Mouse (Mus musculus): ENCODE results near the gene Sprr2h. TPM values are rescaled to one million over a fixed set of nuclear protein-coding genes. Genes with fewer than 3 reads are reported as not detected.

The Sprr2h gene
- polyA plus RNA-seq, 1 experiment from 2014 or later, result not detected

Other genes with a start within 250 kb of the Sprr2h start
- not detected in 2 replicates for gene Lelp1, start 242.9 kb upstream of the Sprr2h start, polyA plus RNA-seq (2016; fragmentation: Nextera tagmentation; extraction: Ambion mirVana)
- gene Sprr2a1, start 169.9 kb upstream of the Sprr2h start, polyA plus RNA-seq (2016; fragmentation: Nextera tagmentation; extraction: Ambion mirVana), result not detected in 2 replicates
- gene Sprr2a2, start 169.8 kb upstream of the Sprr2h start, polyA plus RNA-seq (2016; fragmentation: Nextera tagmentation; extraction: Ambion mirVana), result 1.4 TPM in 1 of 2 replicates, not detected in the other
- gene Sprr2a3, start 100.3 kb upstream of the Sprr2h start, polyA plus RNA-seq (2016; fragmentation: Nextera tagmentation; extraction: Ambion mirVana), result not detected in 2 replicates
- gene Sprr2b, start 69.1 kb upstream of the Sprr2h start, polyA plus RNA-seq (2016; fragmentation: Nextera tagmentation; extraction: Ambion mirVana), result 0.25 TPM in 1 of 2 replicates, not detected in the other
- not detected in 2 replicates for gene Sprr2d, start 46.5 kb upstream of the Sprr2h start, polyA plus RNA-seq (2016; fragmentation: Nextera tagmentation; extraction: Ambion mirVana)
- gene Sprr2e, start 33.5 kb upstream of the Sprr2h start, polyA plus RNA-seq (2016; fragmentation: Nextera tagmentation; extraction: Ambion mirVana), result not detected in 2 replicates
- not detected in 2 replicates for gene Sprr2f, start 20.5 kb upstream of the Sprr2h start, polyA plus RNA-seq (2016; fragmentation: Nextera tagmentation; extraction: Ambion mirVana)
- not detected in 2 replicates for gene Sprr2i, start 22.3 kb downstream of the Sprr2h start, polyA plus RNA-seq (2016; fragmentation: Nextera tagmentation; extraction: Ambion mirVana)
- not detected in 2 replicates for gene Sprr2j-ps, start 32.4 kb downstream of the Sprr2h start, polyA plus RNA-seq (2016; fragmentation: Nextera tagmentation; extraction: Ambion mirVana)
- gene Gm9774, start 43.7 kb downstream of the Sprr2h start, polyA plus RNA-seq (2016; fragmentation: Nextera tagmentation; extraction: Ambion mirVana), result 7.4 and 8.9 TPM in 2 replicates
- not detected in 2 replicates for gene Sprr2k, start 46.9 kb downstream of the Sprr2h start, polyA plus RNA-seq (2016; fragmentation: Nextera tagmentation; extraction: Ambion mirVana)
- gene Sprr1b, start 53.1 kb downstream of the Sprr2h start, polyA plus RNA-seq (2016; fragmentation: Nextera tagmentation; extraction: Ambion mirVana), result not detected in 2 replicates
- gene Sprr3, start 73.0 kb downstream of the Sprr2h start, polyA plus RNA-seq (2016; fragmentation: Nextera tagmentation; extraction: Ambion mirVana), result not detected in 2 replicates
- gene Sprr1a, start 100.2 kb downstream of the Sprr2h start, polyA plus RNA-seq (2016; fragmentation: Nextera tagmentation; extraction: Ambion mirVana), result not detected in 2 replicates
- not detected in 2 replicates for gene Sprr4, start 114.8 kb downstream of the Sprr2h start, polyA plus RNA-seq (2016; fragmentation: Nextera tagmentation; extraction: Ambion mirVana)
- gene 2310046K23Rik, start 148.8 kb downstream of the Sprr2h start, polyA plus RNA-seq (2016; fragmentation: Nextera tagmentation; extraction: Ambion mirVana), result not detected in 2 replicates
- 0.10 and 0.13 TPM in 2 replicates for gene Ivl, start 188.1 kb downstream of the Sprr2h start, polyA plus RNA-seq (2016; fragmentation: Nextera tagmentation; extraction: Ambion mirVana)
- gene Smcp, start 203.3 kb downstream of the Sprr2h start, polyA plus RNA-seq (2016; fragmentation: Nextera tagmentation; extraction: Ambion mirVana), result not detected in 2 replicates
- gene 2210017I01Rik, start 221.8 kb downstream of the Sprr2h start, polyA plus RNA-seq (2016; fragmentation: Nextera tagmentation; extraction: Ambion mirVana), result not detected in 2 replicates
- not detected in 2 replicates for gene Lce6a, start 236.0 kb downstream of the Sprr2h start, polyA plus RNA-seq (2016; fragmentation: Nextera tagmentation; extraction: Ambion mirVana)

Measured in neural tube, embryonic 12.5 days (tissue).